Mouse (Mus musculus) thymus, postnatal 0 days (tissue): ENCODE data around the gene Dpyd. TPM values are rescaled to one million over a fixed set of nuclear protein-coding genes. Genes with fewer than 3 reads are reported as not detected.

Experiments
- DNase-seq: peaks from one replicate; pipeline ENCODE4 v3.0.0-alpha.2; 2015; ENCODE audit warnings: low spot score
- polyA plus RNA-seq: library from polyadenylated mRNA; unstranded; fragments of >200 nt; fragmentation: Nextera tagmentation; extraction: Ambion mirVana; gene quantifications from 2 replicates; pipeline ENCODE4 v1.2.1, GENCODE M21; 2015

Dpyd gene
- polyA plus RNA-seq, 1 experiment from 2014 or later: 3.2 TPM

- no peak for DNase-seq
These were observed 114.3 kb downstream of the Dpyd start for GRCm38 (mm10) chr3:118676052-118676777.

- no peak for DNase-seq
These were observed 118.9 kb downstream of the Dpyd start for GRCm38 (mm10) chr3:118680803-118681202.

GRCm38 (mm10) chr3:118750269-118750668 is 188.3 kb downstream of the Dpyd start:
- no peak for DNase-seq

DNA sequence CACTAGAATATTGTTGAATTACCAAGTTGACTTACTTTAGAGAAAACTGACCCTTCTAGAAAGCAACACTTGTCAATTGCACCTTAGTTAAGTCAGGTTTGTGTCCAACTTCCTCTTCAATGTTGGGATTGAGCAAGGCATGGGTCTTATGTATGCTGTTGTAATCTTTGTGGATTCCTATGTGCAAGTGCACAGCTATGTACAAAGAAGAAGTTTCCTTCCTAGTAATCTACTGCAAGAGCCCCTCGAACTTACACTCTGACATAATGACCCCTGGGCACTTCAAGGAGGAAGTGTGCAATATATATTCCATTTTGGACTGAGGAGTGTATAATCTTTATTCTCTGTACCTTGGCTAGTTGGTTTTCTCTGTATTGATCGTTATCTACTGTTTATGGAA is 191.7 kb downstream of the Dpyd start:
- no peak for DNase-seq

DNA sequence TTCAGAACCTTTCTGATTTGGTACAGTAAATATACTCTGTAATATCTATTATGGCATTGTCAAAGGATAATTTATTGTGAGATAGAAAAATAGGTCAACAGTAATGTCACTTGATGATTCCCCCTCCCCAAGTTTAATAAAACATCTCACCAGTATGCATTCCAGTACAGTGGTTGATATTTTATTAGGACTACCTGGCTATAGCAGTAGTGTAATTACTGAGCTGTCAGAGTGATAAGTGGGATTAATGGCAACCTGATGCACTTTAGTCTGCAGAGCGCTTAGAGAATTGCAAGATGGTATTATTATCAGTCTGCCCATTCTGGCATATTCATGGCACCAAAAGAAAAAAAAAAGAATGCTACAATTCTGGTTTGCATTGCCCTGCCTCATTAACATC is 194.2 kb downstream of the Dpyd start:
- DNase-seq: no peak

DNA sequence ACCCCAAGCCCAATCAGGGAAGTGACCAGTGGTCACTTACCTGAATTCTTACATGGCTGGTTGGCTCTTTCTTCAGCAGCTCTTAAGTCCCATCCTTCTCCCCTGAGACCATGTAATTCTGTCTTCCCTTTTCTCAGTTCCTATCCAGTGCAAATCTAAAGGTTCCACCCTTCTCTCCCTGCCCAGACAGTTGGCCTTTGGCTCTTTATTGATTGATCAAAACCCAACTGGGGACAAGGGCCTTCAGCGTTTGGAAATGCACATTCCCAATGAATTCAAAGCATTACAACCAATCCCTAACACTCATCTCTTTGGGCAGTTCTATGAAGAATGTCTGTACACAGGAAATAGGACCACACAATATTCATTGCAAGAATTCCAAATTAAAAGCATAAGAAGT is 251.0 kb downstream of the Dpyd start:
- no peak for DNase-seq

- DNase-seq: no peak
These were observed 288.9 kb downstream of the Dpyd start for GRCm38 (mm10) chr3:118850613-118851527.

DNA sequence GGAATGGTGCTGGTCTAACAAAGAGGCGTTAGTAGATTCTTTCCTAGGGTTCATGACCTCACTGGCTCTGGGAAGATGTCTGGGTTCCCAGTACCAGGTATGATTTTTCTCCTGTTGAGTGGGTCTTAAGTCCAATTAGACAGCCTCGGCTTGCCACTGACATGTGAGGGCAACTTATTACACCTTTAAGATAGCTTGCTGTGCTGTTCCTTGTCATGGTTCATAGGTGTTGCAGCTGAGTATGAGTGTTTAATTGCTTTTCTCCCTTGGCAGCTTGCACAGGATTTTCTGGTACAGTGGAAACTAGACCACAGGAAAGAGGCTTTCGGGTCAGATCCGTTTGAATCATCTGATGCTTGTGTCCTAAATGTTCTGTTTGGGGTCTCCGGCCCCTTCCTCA is 290.8 kb downstream of the Dpyd start:
- no peak for DNase-seq

GRCm38 (mm10) chr3:118855411-118855810 is 293.5 kb downstream of the Dpyd start:
- DNase-seq: no peak

DNA sequence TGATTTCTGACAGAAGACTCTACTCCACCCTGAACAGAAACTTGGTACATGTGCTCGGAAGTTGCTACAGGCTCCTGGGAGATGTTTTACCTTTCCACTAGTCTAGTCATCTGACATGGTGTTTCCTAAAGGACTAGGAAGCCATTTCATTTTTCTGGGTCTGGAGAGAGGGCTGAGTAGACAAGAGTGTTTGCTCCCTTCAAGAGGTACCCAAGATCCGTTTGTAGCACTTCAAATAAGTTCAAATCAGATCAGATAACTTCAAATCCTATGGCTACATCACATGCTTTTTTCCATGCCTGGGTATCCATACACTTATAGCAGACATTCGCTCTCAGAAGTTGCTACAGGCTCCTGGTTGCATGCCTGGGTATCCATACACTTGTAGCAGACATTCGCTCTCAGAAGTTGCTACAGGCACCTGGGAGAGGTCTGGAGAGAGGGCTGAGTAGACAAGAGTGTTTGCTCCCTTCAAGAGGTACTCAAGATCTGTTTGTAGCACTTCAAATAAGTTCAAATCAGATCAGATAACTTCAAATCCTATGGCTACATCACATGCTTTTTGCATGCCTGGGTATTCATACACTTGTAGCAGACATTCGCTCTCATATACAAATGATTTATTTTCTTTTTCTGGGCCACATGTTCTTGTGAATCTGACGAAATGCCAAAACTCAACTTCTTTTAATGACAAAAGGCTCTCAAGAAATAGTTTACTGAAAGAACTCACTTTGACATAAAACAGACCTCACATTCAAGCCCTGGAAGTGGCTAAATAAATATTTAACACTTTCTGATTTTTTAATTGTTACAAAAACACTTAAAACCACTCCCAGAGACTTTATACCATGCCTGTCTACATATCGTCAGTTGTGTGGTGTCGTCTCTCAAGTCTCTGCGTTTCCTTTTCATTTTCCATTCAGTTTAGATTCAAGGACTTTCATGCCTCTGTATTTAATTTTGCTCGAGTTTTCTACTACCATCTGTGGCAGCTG is 307.5 kb downstream of the Dpyd start:
- no peak for DNase-seq

- DNase-seq: no peak
These were observed 313.9 kb downstream of the Dpyd start for GRCm38 (mm10) chr3:118875871-118876270.

- DNase-seq: no peak
These were observed 337.1 kb downstream of the Dpyd start for GRCm38 (mm10) chr3:118899036-118899435.

DNA sequence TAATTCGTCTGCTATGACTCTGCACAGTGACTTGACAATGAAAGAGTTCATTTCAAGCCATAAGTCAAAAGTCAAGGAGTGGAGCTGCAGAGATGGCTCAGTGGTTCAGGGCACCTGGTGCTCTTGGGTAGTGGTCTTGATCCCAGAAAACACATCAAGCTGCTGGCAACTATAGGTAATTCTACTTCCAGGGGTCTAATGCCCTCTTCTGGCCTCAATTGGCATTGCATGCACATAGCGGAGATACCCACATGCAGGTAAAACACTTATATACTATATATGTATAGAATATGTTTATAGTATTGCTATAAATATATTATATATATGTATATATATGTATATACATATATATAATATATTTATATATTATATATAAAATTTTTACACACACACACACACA is 429.4 kb downstream of the Dpyd start:
- DNase-seq: no peak

DNA sequence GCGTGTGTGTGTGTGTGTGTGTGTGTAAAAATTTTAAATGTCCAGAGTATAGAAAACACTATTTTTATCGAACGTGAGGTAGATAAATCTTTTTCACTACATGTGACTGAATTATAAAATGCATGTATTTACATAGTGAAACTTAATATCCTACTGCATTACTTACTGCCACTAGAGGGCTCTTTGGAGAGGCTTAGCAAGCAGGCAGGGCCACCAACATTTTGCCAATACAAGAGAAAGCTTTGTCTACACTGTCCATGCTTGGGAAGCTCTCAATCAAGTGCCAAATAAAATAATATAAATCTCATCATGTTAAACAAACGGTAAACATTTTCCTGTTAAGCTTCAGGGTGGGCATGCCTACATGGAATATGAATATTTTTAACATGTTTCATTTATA is 429.9 kb downstream of the Dpyd start:
- DNase-seq: no peak

DNA sequence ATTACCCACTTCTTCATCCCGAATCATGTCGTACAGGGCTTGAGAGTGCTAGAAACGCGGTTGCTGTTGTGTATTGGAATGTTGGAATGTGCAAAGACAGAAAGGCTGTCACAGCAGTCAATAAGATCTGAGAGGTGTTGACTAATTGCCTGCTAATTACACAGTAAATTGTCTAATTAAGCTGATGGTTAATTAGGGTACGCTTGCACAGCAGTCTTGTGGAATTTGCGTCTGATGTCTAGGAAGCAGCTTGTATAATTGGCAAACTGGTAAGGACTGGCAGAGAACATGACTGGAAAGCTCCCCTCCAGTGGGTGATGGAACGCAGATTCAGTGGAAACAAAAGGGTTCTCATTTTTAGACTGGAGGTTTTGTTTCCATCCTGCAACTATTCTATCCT is 459.3 kb downstream of the Dpyd start:
- no peak for DNase-seq

- no peak for DNase-seq
These were observed 480.7 kb downstream of the Dpyd start for GRCm38 (mm10) chr3:119042611-119043010.

GRCm38 (mm10) chr3:119056144-119056543 is 494.2 kb downstream of the Dpyd start:
- no peak for DNase-seq

DNA sequence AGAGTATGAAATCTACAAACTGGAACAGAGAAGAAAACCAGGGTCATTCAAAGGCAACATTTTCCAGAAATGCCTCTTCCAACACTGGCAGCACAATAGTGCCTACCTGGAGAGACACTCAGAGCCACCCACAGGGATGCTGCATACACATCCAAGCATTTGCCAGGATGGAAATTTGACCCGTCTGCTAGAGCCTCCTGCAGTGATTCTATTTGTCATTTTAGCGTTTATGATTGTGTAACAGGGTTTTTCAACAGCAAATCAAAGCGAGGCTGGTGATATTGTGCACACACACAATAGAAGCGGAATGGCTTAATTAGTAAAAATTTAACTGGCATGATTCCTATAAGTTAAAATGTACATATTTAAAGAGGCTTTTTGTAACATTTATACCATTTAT is 501.3 kb downstream of the Dpyd start:
- no peak for DNase-seq

- no peak for DNase-seq
These were observed 501.7 kb downstream of the Dpyd start for GRCm38 (mm10) chr3:119063642-119064041.

- no peak for DNase-seq
These were observed 502.8 kb downstream of the Dpyd start for GRCm38 (mm10) chr3:119064746-119065145.

DNA sequence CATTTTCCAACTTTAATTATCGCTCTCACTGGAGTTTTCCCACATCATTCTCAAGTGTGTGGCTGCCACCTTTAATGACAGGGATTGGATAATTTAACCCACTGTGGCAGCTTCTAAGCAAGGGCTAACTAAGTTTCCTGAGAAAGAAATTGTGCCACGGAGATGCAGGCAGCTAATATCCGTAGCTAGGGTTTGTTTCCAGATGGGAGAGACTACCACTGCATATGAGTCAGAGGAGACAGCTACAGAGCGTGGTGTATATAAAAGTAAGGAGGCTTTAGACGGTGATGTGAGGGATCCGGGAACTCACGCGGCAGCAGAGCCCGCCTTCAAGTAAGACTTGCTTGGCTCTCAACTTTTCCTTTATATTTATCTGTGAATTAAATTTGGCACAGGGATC is 505.3 kb downstream of the Dpyd start:
- DNase-seq: no peak
